Mouse (Mus musculus): ENCODE results near the gene Otop3.

Gene Otop3

GRCm38 (mm10) chr11:115334531-115334930 lies at the start of gene Otop3:
Gene Otop3, plus strand, starts transcription at chr11:115334731.
- in situ Hi-C loops (cut with MseI, MboI): no loop called here

GRCm38 (mm10) chr11:115285282-115285681 lies 49.2 kb upstream of the Otop3 start:
- in situ Hi-C loops (cut with MseI, MboI): no loop called here

- in situ Hi-C loops (cut with MseI, MboI): no loop called here
Measured at GRCm38 (mm10) chr11:115286201-115286993, 48.1 kb upstream of the Otop3 start.

- in situ Hi-C loops (cut with MseI, MboI): no loop called here
Measured at GRCm38 (mm10) chr11:115287386-115287785, 47.1 kb upstream of the Otop3 start.

DNA sequence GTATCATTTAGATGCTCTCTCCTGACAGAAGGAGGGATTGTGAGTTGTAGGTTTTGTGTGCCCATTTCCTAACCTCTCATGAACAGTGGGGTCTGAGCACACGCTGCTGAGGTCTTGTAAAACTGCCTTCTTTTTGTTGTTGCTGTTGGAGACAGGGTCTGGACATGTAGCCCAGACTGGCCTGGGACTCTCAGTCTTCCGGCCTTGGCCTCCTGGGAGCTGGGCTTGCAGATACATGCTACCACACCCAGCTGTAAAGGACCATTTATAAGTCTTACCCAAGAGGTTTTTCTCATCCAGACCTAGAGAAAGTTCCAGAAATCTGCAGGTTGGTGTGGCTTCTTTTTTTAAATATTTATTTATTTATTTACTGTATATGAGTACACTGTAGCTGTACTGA lies 46.2 kb upstream of the Otop3 start:
- in situ Hi-C loops (cut with MseI, MboI): no loop called here

GRCm38 (mm10) chr11:115289885-115290284 lies 44.6 kb upstream of the Otop3 start:
- in situ Hi-C loops (cut with MseI, MboI): no loop called here

DNA sequence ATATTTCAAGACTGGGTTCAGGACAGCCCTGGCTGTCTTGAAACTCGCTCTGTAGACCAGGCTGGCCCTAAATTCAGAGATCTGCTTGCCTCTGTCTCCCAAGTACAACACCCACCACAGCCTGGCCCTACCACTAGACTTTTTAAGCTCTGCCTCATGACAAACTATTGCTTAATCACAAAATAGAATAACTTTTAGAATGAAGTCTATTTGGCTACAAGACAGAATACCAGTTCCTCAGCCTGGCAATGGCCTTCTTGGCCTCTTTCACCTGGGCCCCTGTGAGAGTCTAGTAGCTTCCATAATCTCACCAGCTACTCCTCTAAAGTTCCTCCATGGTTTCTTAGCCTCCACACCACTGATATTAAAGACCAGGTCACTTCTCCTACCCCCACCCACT lies 44.2 kb upstream of the Otop3 start:
- in situ Hi-C loops (cut with MseI, MboI): no loop called here

DNA sequence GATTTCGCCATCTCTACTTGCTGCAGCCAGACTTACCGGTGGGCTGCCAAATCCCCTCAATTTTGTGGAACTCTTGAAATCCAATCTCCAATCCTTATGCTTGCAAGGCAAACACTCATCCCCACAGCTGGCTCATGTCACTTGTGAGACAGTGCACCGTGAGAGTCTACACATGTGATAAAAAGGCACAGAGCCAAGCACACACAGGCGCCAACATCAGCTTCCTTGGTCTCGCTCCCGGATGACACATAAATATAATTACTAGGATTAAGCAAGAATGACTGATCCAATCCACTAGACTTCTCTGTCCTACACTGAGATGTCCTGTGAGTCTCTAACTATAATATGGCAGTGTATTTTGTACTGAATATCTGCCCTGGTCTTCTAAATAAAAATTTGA lies 43.6 kb upstream of the Otop3 start:
- in situ Hi-C loops (cut with MseI, MboI): no loop called here

- in situ Hi-C loops (cut with MseI, MboI): no loop called here
Measured at GRCm38 (mm10) chr11:115291503-115291902, 43.0 kb upstream of the Otop3 start.

DNA sequence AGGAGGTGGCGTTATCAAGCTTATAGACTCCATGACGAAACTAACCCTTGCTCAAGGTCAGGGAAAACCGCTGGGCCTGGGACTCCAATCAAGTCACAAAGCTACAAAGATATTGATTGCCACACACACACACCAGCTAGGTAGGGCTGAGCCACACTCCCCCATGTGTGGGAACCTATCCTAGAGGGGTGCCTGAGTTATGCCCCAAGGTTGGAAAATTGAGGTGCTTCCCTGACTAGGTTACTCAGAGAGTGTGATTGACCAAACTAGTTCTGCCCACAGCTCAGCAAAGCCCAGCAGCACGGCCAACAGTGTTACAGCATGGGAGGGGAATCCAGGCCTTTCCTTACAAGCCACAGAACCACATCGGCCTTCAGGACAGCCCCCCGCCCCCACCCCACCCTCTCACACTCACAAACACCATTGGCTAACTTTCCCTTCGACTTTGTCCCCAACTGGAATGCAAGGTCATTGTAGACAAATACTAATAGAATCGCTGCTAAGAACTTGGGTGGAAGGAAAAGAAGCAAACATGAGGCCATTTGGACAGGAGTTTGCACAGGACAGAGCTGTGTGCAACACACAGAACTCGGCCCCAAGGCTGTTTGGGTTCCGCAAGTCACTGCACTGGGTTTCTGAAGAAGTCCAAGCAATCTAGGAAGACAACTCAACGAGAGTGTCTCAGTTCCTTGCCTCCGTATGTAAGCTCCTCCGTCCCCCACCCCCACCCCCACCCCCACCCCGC lies 41.7 kb upstream of the Otop3 start:
- in situ Hi-C loops (cut with MseI, MboI): no loop called here

GRCm38 (mm10) chr11:115295939-115296338 lies 38.6 kb upstream of the Otop3 start:
- in situ Hi-C loops (cut with MseI, MboI): no loop called here

DNA sequence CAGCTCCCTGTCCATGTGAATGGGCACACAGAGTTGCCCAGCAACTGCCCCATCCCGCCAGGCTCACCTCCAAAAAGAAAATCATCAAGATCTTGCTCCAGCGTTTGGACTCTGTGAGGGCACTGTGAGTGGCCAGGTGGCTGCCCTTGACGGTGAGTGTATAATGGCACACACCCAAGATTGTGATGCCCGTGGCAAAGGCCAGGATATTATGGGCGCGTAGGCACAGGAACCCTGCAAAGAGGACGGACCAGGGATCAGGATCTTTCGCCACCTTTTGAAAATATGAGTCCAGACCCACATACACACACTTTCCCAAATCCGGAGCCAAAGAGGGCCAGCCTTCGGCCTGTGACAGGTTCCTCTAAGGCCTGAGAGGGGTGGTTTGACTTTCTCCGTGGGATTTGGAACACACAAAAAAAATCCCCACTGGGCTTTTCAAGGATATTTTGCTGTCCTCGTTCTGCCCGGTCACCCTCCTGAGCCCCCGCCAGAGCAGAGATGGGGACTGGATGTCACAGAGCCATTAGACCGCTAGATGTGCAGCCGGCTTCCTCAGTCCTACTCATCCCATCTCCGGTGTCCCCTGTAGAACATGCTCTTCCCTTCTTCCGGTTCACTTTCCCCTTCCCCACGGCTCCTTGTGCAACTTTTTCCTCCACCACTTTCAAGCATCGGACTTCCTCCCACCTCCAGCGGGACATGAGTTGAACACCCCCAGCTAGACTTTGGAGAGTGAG lies 37.9 kb upstream of the Otop3 start:
- in situ Hi-C loops (cut with MseI, MboI): no loop called here

GRCm38 (mm10) chr11:115297214-115297826 lies 37.2 kb upstream of the Otop3 start, which contains the start of gene Fads6:
Gene Fads6, minus strand, starts transcription at chr11:115297663.
- in situ Hi-C loops (cut with MseI, MboI): no loop called here

GRCm38 (mm10) chr11:115298160-115298559 lies 36.4 kb upstream of the Otop3 start:
- in situ Hi-C loops (cut with MseI, MboI): no loop called here

DNA sequence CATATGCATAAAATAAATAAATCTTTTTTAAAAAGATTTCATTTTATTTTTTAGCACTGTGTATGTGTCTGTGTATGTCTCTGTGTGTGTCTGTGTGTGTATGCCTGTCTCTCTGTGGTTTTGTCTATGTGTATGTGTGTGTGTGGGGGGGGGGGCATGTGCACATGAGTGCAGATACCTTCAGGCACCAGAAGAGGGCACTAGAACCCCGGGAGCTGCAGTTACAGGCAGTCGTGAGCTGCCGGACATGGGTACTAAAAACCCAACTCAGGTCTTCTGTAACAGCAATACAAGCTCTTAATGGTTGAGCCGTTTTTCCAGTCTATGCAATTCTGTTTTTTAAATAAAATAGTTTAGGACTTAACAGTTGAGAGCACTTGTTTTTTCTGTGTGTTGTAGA lies 33.8 kb upstream of the Otop3 start:
- in situ Hi-C loops (cut with MseI, MboI): no loop called here

DNA sequence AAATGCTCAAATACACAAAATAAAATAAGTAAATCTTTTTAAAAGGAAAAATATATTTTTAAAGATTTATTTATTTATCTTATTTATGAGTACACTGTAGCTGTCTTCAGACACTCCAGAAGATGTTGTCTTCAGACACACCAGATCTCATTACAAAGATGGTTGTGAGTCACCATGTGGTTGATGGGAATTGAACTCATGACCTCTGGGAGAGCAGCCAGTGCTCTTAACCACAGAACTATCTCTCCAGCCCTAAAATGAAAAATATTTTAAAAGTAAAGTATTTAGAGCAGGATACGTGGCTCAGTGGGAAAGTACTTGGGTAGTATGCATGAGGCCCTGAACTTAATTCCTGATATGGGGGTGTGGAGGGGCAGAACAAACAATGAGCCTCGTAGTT lies 33.2 kb upstream of the Otop3 start:
- in situ Hi-C loops (cut with MseI, MboI): no loop called here

DNA sequence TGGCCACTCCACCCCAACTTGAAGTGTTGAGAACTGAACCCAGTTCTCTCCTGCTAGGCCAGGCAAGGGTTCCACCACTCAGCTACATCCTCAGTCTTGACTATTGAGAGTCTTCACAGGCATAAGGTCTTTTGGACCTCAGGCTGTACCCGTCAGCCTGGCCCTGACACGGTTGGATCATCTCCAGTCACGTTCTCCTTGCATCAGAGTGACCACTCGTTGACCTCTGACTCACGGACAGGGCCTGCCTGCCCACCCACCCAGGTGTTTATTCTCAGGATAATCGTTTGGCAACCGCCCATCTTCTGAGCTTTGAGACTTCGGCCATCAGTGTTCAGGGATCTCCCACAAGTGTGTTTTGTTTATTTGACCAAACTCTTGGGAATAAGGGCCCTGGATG lies 31.4 kb upstream of the Otop3 start:
- in situ Hi-C loops (cut with MseI, MboI): no loop called here

DNA sequence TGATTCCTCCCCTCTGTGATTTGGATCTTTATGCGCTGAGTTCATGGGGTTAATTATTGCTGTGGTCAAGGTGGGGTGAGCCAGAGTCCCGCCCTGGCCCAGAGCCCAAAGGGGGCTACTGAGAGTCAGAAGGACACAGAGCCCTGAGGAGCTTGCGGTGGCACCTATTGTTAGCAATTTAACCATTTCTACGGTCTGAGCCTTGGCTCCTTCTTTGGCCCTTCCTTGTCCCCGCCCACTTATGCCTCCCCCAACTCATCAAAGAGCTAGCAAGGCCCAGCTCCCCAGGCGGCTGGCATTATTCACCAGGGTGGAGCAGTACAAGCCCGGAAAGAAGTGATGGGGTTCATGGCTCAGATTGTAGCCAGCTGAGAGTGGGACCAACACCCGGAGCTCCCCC lies 27.7 kb upstream of the Otop3 start, which contains the start of gene Otop2:
Gene Otop2, plus strand, starts transcription at position 301 of the 400 bp plus-strand sequence.
- in situ Hi-C loops (cut with MseI, MboI): no loop called here

GRCm38 (mm10) chr11:115308781-115309180 lies 25.8 kb upstream of the Otop3 start:
- in situ Hi-C loops (cut with MseI, MboI): no loop called here

- in situ Hi-C loops (cut with MseI, MboI): no loop called here
Measured at GRCm38 (mm10) chr11:115314249-115314648, 20.3 kb upstream of the Otop3 start.

DNA sequence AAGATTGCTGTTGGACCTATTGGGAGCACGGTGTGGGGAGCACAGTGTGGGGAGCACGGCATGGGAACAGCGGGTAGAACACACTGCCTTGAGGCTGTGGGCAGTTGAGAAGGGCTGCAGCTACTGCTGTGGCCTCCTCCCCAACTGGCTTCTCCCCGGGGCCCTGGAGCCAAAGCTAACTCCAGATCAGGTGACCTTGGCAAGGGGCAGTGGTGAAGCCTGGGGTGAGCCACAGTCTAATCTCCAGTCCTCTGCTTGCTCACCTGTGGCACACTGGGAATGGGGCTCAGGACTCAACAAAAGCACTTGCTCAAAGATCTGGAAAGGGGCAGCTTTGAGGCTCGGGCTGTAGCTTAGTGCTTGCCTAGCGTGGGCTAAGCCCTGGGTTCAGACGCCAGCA lies 17.3 kb upstream of the Otop3 start:
- in situ Hi-C loops (cut with MseI, MboI): loop anchor here in 1 of 2 experiments (5.0 kb wide), 1 partner anchor 40 kb away; no protein-coding TSS in a partner anchor

Measured in mouse trophoblast stem cell (cell line).